Mouse (Mus musculus): Measurements from ENCODE around the gene Diexf. TPM values are rescaled to one million over a fixed set of nuclear protein-coding genes. Genes with fewer than 3 reads are reported as not detected.

Diexf gene
- polyA plus RNA-seq, 1 experiment from 2014 or later: 3.7 TPM

DNA sequence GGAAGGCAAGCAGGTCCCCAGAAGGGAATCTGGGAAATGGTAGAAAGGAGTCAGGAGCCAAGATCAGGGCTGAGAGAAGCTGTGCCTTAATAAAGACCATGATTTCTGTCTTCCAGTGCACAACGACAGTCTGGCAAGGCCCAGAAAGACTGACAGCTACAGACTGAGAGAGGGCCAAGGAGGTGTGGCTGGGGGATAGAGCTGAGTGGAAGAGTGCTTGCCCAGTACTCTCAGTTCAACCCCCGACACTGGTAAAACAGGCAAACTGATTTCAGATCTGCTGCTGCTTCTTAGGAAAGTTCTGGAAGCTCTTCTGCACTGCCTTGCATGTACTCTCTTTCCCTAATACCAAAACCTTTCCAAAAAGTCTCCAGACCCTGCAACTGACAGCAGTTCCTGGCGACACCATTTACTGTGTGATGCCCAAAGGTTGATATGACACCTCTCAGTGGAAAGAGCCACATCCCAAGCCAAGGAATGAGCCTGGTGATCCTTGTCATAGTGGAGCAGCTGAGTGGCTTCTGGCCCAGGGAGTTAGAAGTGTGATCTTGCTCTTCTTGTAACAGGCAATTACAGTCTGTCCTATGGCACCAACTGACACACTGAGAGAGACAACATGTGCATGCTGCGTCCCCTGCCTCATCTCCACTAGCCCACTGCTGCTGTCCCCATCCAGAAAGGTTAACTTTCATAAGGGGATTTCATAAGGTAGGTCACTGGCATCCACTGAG is 43.8 kb downstream of the Diexf start:
- Histone ChIP-seq H3K4me1 (replicated peaks) (no peaks in the 10 kb centered on the region), H3K27me3 (no peaks in the 10 kb centered on the region), H3K4me3 (replicated peaks) (no peak overlapping the region), H3K36me3 (no peaks in the 10 kb centered on the region), H3K27ac (no peak overlapping the region), H3K9ac (no peak overlapping the region), H3K4me2 (no peak overlapping the region), H3K9me3 (replicated peaks) (no peaks in the 10 kb centered on the region)
- no peak for DNase-seq
- WGBS (ENCODE audit: insufficient replicate concordance): 57% methylated on average over 4 of the region's 4 CpGs
- ATAC-seq (ENCODE audit: low read depth): no peak

DNA sequence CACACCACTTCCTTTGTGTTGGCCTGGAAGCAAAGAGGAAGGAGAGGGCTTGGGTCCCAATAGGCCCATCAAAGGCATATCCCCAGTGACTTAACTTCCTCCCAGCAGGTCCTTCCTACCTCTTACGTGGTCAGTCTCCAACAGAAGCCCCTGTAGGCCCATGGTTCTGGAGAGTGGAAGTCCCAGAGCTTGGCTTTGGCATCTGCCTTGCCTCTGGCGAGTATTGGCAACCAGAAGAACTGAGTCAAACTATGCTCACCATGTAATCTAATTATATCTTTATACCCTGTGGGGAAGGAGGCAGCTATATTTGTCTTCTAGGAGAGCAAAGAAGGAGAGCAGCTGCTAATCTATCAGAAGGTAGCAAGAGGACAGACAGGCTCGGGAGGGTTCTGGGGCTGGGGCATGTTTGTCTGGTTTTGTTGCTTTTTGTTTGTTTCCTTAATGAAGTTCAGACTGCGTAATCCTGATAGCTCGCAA is 44.5 kb downstream of the Diexf start:
- WGBS (ENCODE audit: insufficient replicate concordance): 48% methylated on average over 5 of the region's 5 CpGs

DNA sequence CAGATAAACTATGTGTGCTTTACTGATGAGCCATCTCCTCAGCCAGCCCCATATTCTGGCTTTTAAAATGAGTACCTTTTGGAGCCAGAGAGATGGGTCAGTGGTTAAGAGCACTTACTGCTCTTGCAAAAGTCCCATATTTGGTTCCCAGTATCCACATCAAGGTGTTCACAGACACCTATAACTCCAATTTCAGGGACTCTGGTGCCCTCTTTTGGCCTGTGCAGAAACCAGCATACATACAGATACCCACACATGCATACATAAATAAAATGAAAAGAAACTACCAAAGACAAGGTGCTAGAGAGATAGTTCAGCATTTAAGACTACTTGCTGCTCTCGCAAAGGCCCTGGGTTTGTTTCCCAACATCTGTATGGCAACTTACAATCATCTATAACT is 46.1 kb downstream of the Diexf start:
- Histone ChIP-seq H3K9me3 (replicated peaks) (no peaks in the 10 kb centered on the region), H3K9ac (no peak overlapping the region), H3K4me3 (replicated peaks) (no peak overlapping the region), H3K27ac (no peak overlapping the region), H3K27me3 (no peaks in the 10 kb centered on the region), H3K4me1 (replicated peaks) (no peaks in the 10 kb centered on the region), H3K36me3 (no peaks in the 10 kb centered on the region), H3K4me2 (no peak overlapping the region)
- ATAC-seq (ENCODE audit: low read depth) (no peak), DNase-seq (no peak)
- WGBS (ENCODE audit: insufficient replicate concordance): 80% methylated on average over 1 of the region's 1 CpGs

More for the DNA sequence above, 44.5 kb downstream of the Diexf start:
- Histone ChIP-seq H3K36me3 (no peaks in the 10 kb centered on the region), H3K9ac (no peak overlapping the region), H3K27ac (no peak overlapping the region), H3K4me1 (replicated peaks) (no peaks in the 10 kb centered on the region), H3K4me3 (replicated peaks) (no peak overlapping the region), H3K9me3 (replicated peaks) (no peaks in the 10 kb centered on the region), H3K27me3 (no peaks in the 10 kb centered on the region), H3K4me2 (no peak overlapping the region)
- DNase-seq: no peak
- ATAC-seq (ENCODE audit: low read depth): no peak

DNA sequence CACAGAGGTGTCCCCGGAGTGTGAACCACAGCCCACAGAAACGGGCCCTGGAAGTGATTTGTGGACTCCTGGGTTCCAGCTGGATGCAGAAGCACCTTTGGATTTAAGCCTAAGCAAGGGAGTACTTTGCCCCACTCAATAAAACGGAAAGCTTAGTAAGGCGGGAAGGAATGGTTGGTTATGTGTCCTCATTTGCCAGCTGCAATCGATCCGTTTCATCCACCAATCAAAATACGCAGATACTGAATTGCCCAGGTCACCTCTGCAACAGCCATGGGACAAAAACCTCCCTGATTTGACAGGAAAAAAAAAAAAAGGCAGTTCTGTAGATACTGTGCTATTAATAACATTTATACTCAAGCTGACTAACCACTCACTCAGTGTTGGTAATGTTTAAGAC is 47.0 kb downstream of the Diexf start:
- H3K27me3 ChIP-seq: no peaks in the 10 kb centered on the region
- no peaks in the 10 kb centered on the region for H3K4me1 ChIP-seq (replicated peaks)
- ATAC-seq (ENCODE audit: low read depth) (no peak), DNase-seq (no peak)
- 76% methylated on average over 7 of the region's 7 CpGs for WGBS (ENCODE audit: insufficient replicate concordance)
- no peaks in the 10 kb centered on the region for H3K9me3 ChIP-seq (replicated peaks)
- no peak overlapping the region for H3K9ac ChIP-seq
- no peak overlapping the region for H3K4me2 ChIP-seq
- H3K36me3 ChIP-seq: no peaks in the 10 kb centered on the region
- no peak overlapping the region for H3K27ac ChIP-seq
- H3K4me3 ChIP-seq (replicated peaks): no peak overlapping the region

DNA sequence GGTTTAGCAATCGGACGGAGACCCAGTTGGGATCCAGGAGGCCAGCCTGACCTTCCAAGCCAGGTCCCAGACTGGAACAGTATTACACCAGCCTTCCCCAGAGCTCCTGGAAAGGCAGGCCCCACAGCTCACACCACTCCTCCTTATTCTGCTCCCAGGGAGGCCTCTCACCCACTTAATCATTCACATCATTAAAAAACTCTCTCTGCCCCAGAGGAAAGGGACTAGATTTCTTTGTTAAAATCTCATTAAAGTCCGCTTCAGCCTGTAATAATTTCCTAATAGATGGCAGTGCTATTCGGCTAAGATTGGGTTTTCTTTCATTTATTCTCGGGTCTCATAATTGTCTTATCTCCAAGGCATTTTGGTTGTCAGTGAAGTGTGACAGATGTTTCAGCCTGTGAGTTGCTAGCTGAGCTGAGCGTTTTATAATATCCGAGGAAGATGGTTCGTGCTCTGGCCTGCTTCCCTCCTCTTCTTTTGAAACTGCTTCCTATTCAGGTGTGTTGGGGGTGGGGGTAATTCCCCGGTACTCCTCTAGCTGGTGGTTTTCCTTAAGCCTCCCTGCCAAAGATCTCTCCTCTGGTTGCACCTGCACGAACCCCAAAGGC is 47.7 kb downstream of the Diexf start:
- Histone ChIP-seq H3K4me1 (replicated peaks) (no peaks in the 10 kb centered on the region), H3K36me3 (no peaks in the 10 kb centered on the region), H3K27ac (no peak overlapping the region), H3K4me2 (no peak overlapping the region), H3K27me3 (no peaks in the 10 kb centered on the region), H3K4me3 (replicated peaks) (no peak overlapping the region), H3K9me3 (replicated peaks) (no peaks in the 10 kb centered on the region), H3K9ac (no peak overlapping the region)
- ATAC-seq (ENCODE audit: low read depth) (no peak), DNase-seq (no peak)
- 67% methylated on average over 10 of the region's 10 CpGs for WGBS (ENCODE audit: insufficient replicate concordance)

DNA sequence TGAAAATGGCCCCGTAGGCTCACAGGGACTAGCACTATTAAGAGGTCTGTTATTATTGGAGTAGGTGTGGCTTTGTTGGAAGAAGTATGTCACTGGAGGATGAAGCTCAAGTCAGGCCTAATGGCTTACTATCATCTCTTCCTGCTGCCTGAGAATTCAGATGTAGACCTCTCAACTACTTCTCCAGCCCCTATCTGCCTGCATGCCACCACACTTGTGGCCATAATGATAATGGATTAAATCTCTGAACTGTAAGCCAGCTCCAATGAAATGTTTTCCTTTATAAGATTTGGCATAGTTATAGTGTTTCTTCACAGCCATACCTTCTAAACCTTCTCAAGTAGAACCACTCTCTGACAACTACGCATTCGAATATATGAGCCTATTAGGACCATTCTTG is 67.5 kb downstream of the Diexf start:
- WGBS (ENCODE audit: insufficient replicate concordance): 74% methylated on average over 3 of the region's 3 CpGs
- Histone ChIP-seq H3K4me3 (replicated peaks) (no peak overlapping the region), H3K4me2 (no peak overlapping the region), H3K27me3 (no peaks in the 10 kb centered on the region), H3K9me3 (replicated peaks) (no peaks in the 10 kb centered on the region), H3K9ac (no peak overlapping the region), H3K4me1 (replicated peaks) (no peaks in the 10 kb centered on the region), H3K27ac (no peak overlapping the region), H3K36me3 (no peaks in the 10 kb centered on the region)
- ATAC-seq (ENCODE audit: low read depth): no peak
- DNase-seq: no peak

DNA sequence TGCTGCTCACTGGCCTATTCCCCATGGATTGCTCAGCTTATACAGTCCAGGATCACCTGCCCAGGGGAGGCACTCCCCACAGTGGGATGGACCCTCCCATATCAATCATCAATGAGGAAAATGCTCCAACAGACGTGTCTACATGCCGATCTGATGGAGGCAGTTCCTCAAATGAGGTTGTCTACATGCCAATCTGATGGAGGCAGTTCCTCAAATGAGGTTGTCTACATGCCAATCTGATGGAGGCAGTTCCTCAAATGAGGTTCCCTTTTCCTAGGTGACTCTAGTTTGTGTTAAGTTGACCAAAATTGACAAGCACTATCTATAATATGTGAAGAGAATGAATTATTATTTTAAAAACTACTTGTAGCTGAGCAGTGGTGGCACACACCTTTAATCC is 69.9 kb downstream of the Diexf start:
- 15% methylated on average over 2 of the region's 2 CpGs for WGBS (ENCODE audit: insufficient replicate concordance)
- Histone ChIP-seq H3K4me1 (replicated peaks) (no peaks in the 10 kb centered on the region), H3K4me2 (no peak overlapping the region), H3K27me3 (no peaks in the 10 kb centered on the region), H3K36me3 (no peaks in the 10 kb centered on the region), H3K27ac (no peak overlapping the region), H3K9me3 (replicated peaks) (no peaks in the 10 kb centered on the region), H3K9ac (no peak overlapping the region), H3K4me3 (replicated peaks) (no peak overlapping the region)
- no peak for DNase-seq
- ATAC-seq (ENCODE audit: low read depth): no peak

DNA sequence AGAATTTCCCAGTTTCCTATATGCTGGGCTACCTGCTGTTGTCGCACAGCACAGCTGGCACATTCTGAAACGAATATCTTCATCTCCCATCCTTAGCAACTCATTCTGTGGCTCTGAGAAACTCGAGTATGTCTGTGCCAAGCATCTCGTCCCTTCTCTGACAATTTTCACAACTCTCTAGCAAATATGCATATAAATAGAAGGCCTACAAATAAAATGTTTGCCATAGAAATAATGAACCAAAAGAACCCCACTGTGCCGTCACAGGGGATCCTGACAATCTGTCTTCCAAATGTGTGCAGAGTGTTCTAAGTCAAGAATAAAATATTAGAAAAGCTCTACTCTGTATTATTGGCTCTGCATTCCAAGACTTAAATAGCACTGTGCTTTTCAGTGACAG is 70.5 kb downstream of the Diexf start:
- no peak overlapping the region for H3K9ac ChIP-seq
- H3K36me3 ChIP-seq: no peaks in the 10 kb centered on the region
- H3K4me2 ChIP-seq: no peak overlapping the region
- DNase-seq (no peak), ATAC-seq (ENCODE audit: low read depth) (no peak)
- no peaks in the 10 kb centered on the region for H3K9me3 ChIP-seq (replicated peaks)
- H3K4me1 ChIP-seq (replicated peaks): no peaks in the 10 kb centered on the region
- no peak overlapping the region for H3K4me3 ChIP-seq (replicated peaks)
- H3K27ac ChIP-seq: no peak overlapping the region
- WGBS (ENCODE audit: insufficient replicate concordance): 57% methylated on average over 5 of the region's 5 CpGs
- no peaks in the 10 kb centered on the region for H3K27me3 ChIP-seq

DNA sequence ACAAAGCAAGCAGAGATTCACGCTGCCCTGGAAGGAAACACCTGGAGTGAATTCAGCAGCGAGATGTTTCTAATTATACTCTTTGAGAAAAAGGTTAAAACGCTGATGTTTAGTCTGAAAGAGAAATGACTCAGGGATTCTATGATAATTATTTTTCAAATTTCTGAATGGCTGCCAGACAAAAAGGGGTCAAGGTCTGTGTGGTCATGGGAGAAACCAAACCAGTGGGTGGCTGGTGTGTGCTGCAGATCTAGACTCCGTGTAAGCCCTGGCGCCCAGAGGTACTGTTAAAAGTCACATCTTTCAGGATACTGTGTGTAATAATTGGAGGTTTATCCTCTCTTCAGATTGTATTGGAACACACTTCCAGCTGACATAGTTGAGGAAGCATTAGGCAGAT is 75.7 kb downstream of the Diexf start:
- no peaks in the 10 kb centered on the region for H3K4me1 ChIP-seq (replicated peaks)
- no peak overlapping the region for H3K27ac ChIP-seq
- no peak overlapping the region for H3K4me2 ChIP-seq
- no peaks in the 10 kb centered on the region for H3K9me3 ChIP-seq (replicated peaks)
- 61% methylated on average over 5 of the region's 5 CpGs for WGBS (ENCODE audit: insufficient replicate concordance)
- no peaks in the 10 kb centered on the region for H3K27me3 ChIP-seq
- DNase-seq (no peak), ATAC-seq (ENCODE audit: low read depth) (no peak)
- H3K36me3 ChIP-seq: no peaks in the 10 kb centered on the region
- H3K9ac ChIP-seq: no peak overlapping the region
- H3K4me3 ChIP-seq (replicated peaks): no peak overlapping the region

DNA sequence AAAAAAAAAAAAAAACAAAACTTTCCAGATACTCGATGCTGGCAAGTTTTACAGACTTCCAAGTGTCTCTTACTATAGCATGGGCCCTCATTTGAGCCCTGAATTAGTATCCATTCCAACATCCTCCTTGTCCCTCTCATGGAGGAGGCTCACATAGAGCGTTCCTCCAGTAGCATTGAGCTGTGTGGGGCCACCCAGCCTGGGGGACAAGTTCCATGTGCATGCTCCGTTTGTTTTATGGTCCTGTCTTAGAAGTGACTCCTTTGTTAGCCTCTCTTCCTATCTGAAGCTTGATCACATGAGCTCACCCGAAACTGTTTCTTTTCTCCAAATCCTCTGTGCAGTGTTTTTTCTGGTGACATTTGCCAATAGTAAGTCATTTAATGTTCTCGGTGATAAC is 77.0 kb downstream of the Diexf start:
- no peak overlapping the region for H3K4me3 ChIP-seq (replicated peaks)

DNA sequence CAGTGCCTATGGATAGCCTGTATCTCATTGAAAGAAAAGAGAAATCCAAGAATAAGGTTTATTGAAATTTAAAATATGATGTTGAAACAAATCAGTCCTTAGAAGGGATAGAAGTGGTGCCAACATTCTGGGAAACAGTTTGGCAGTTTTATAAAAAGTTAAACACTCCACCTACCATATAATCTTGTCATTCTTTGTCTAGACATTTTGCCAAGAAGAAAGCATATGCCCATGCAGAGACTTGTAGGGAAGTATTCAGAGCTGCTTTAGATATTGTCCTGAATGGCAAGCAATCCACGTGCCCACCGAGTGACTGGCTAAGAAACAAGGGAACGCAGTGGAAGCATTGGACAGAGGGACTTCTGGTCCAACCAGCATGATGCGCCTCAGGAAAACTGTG is 82.5 kb downstream of the Diexf start:
- no peak for DNase-seq
- Histone ChIP-seq H3K27me3 (peaks cover 3% of the 10 kb centered on the region; the same call in 1 of the 2 replicates), H3K9ac (no peak overlapping the region), H3K36me3 (no peaks in the 10 kb centered on the region), H3K4me1 (replicated peaks) (no peaks in the 10 kb centered on the region), H3K4me3 (replicated peaks) (no peak overlapping the region), H3K27ac (no peak overlapping the region), H3K4me2 (no peak overlapping the region), H3K9me3 (replicated peaks) (no peaks in the 10 kb centered on the region)
- ATAC-seq (ENCODE audit: low read depth): no peak
- WGBS (ENCODE audit: insufficient replicate concordance): 76% methylated on average over 4 of the region's 4 CpGs

More for the DNA sequence above, 77.0 kb downstream of the Diexf start:
- no peaks in the 10 kb centered on the region for H3K4me1 ChIP-seq (replicated peaks)
- no peaks in the 10 kb centered on the region for H3K9me3 ChIP-seq (replicated peaks)
- no peak for DNase-seq
- no peak overlapping the region for H3K27ac ChIP-seq
- no peaks in the 10 kb centered on the region for H3K36me3 ChIP-seq
- no peak overlapping the region for H3K4me2 ChIP-seq
- H3K9ac ChIP-seq: no peak overlapping the region
- no peak for ATAC-seq (ENCODE audit: low read depth)
- H3K27me3 ChIP-seq: no peaks in the 10 kb centered on the region
- WGBS (ENCODE audit: insufficient replicate concordance): 59% methylated on average over 5 of the region's 5 CpGs

DNA sequence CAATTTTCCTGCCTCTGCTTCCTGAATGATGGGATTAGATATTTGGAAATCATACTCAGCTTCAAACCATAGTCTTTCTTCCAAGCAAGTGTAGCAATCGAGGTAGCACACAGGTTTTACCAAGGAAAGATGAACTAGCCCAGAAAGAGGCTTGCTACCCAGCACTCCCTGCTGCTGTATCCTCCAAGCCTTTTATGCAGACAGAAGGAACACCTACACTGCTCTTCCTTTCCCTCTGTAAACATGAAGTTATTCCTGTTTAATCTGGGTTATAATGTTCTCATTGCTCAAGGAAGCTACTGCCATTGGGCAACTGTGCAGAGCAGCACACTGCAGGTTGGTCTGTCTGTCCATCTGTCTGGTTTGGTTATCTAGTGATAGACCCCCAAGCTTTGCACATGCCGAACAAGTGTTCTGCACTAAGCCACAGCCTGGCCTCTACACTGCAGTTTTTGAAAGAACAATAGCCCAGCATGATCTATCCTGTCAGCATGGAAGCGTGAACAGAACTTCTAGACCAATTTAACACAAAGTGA is 87.2 kb downstream of the Diexf start:
- peaks cover 10% of the 10 kb centered on the region for H3K27me3 ChIP-seq
- no peaks in the 10 kb centered on the region for H3K36me3 ChIP-seq
- no peak overlapping the region for H3K9ac ChIP-seq
- DNase-seq (no peak), ATAC-seq (ENCODE audit: low read depth) (no peak)
- 54% methylated on average over 3 of the region's 3 CpGs for WGBS (ENCODE audit: insufficient replicate concordance)
- no peak overlapping the region for H3K4me3 ChIP-seq (replicated peaks)
- no peak overlapping the region for H3K4me2 ChIP-seq
- H3K4me1 ChIP-seq (replicated peaks): no peaks in the 10 kb centered on the region
- no peaks in the 10 kb centered on the region for H3K9me3 ChIP-seq (replicated peaks)
- H3K27ac ChIP-seq: no peak overlapping the region

All from liver, embryonic 13.5 days (tissue).